Mouse (Mus musculus) bone marrow macrophage, adult 2 months (primary cell): ENCODE measurements around the gene Trmt1l. TPM values are rescaled to one million over a fixed set of nuclear protein-coding genes. Genes with fewer than 3 reads are reported as not detected.
A peak's percentile ranks its signal among the peaks of the same experiment; 100 is the strongest.
"Not testable (repeated sequence)": the region's sequence is repeated elsewhere in the genome, so short reads cannot be mapped to it uniquely, and the experiment has no call there.

Experiments
- H3K27ac ChIP-seq: 2 replicates; pipeline ENCODE4 v1.5.1; 2012; ENCODE audit warnings: low read depth, low read length; ENCODE audit not compliant: insufficient read depth
- H3K4me1 ChIP-seq: 2 replicates; pipeline ENCODE4 v1.6.1; 2012; ENCODE audit warnings: low read length; ENCODE audit not compliant: control insufficient read depth, insufficient read depth
- H3K4me3 ChIP-seq: 2 replicates; pipeline ENCODE4 v1.5.1; 2012; ENCODE audit warnings: mild to moderate bottlenecking, low read length, moderate library complexity; ENCODE audit not compliant: insufficient read depth
- CTCF ChIP-seq: IDR thresholded peaks from 2 replicates; pipeline ENCODE4 v1.5.1; 2012; ENCODE audit warnings: low read depth, mild to moderate bottlenecking, low read length, moderate library complexity
- POLR2A ChIP-seq: IDR thresholded peaks from 2 replicates; pipeline ENCODE4 v1.6.1; 2012; ENCODE audit warnings: mild to moderate bottlenecking, low read depth, low read length, borderline replicate concordance
- polyA plus RNA-seq: library from polyadenylated mRNA; stranded (reverse); fragments of >200 nt; gene quantifications from 2 replicates; pipeline ENCODE4 v1.2.4, GENCODE M21; 2012; ENCODE audit not compliant: missing spikeins, insufficient read depth, insufficient read length

The Trmt1l gene
- polyA plus RNA-seq, 1 experiment, result 41.4 TPM

GRCm38 (mm10) chr1:151450851-151451250 lies 22.5 kb downstream of the Trmt1l start:
- Histone ChIP-seq H3K4me1 (no peaks in the 10 kb centered on the region), H3K4me3 (no peak overlapping the region), H3K27ac (no peak overlapping the region)
- TF ChIP-seq CTCF, result no peak
- no peak for TF ChIP-seq POLR2A

GRCm38 (mm10) chr1:151451946-151452345 lies 23.6 kb downstream of the Trmt1l start:
- Histone ChIP-seq H3K4me3 (no peak overlapping the region), H3K4me1 (peaks cover 4% of the 10 kb centered on the region; the same call in 1 of the 2 replicates), H3K27ac (no peak overlapping the region)
- TF ChIP-seq CTCF (no peak), POLR2A (no peak)

- H3K4me3 ChIP-seq, result no peak overlapping the region
- no peak for TF ChIP-seq CTCF
- TF ChIP-seq POLR2A, result no peak
- 0 out of 2 replicates have a peak overlapping the region, but pooled peaks have one; percentile 5 for H3K27ac ChIP-seq
- H3K4me1 ChIP-seq, result peaks cover 9% of the 10 kb centered on the region
Measured at GRCm38 (mm10) chr1:151457087-151457486, 28.7 kb downstream of the Trmt1l start.

- no peak overlapping the region for H3K4me3 ChIP-seq
- no peak overlapping the region for H3K27ac ChIP-seq
- peaks cover 9% of the 10 kb centered on the region for H3K4me1 ChIP-seq
- TF ChIP-seq CTCF, result no peak
- TF ChIP-seq POLR2A, result no peak
Measured at GRCm38 (mm10) chr1:151461265-151461664, 32.9 kb downstream of the Trmt1l start.

GRCm38 (mm10) chr1:151464914-151465313 lies 36.6 kb downstream of the Trmt1l start:
- TF ChIP-seq POLR2A, result no peak
- H3K4me3 ChIP-seq, result no peak overlapping the region
- H3K4me1 ChIP-seq, result no peaks in the 10 kb centered on the region
- no peak overlapping the region for H3K27ac ChIP-seq

- TF ChIP-seq CTCF (no peak), POLR2A (no peak)
- Histone ChIP-seq H3K27ac (no peak overlapping the region), H3K4me3 (no peak overlapping the region), H3K4me1 (no peaks in the 10 kb centered on the region)
Measured at GRCm38 (mm10) chr1:151466571-151466970, 38.2 kb downstream of the Trmt1l start.

GRCm38 (mm10) chr1:151471429-151471828 lies 43.1 kb downstream of the Trmt1l start:
- Histone ChIP-seq H3K27ac (no peak overlapping the region), H3K4me1 (no peaks in the 10 kb centered on the region)
- no peak for TF ChIP-seq CTCF
- TF ChIP-seq POLR2A, result no peak

GRCm38 (mm10) chr1:151472386-151472785 lies 44.0 kb downstream of the Trmt1l start:
- not testable (repeated sequence) for H3K4me3 ChIP-seq, H3K4me1 ChIP-seq, H3K27ac ChIP-seq

More at GRCm38 (mm10) chr1:151471429-151471828, 43.1 kb downstream of the Trmt1l start:
- no peak overlapping the region for H3K4me3 ChIP-seq

- Histone ChIP-seq H3K27ac (no peak overlapping the region), H3K4me3 (no peak overlapping the region), H3K4me1 (0 out of 2 replicates have a peak, but pooled peaks cover 3% of the 10 kb centered on the region)
- TF ChIP-seq CTCF, result no peak
- TF ChIP-seq POLR2A, result no peak
Measured at GRCm38 (mm10) chr1:151482497-151482896, 54.2 kb downstream of the Trmt1l start.

GRCm38 (mm10) chr1:151483568-151483967 lies 55.2 kb downstream of the Trmt1l start:
- Histone ChIP-seq H3K27ac (no peak overlapping the region), H3K4me3 (no peak overlapping the region), H3K4me1 (0 out of 2 replicates have a peak, but pooled peaks cover 3% of the 10 kb centered on the region)
- TF ChIP-seq CTCF (no peak), POLR2A (no peak)

GRCm38 (mm10) chr1:151484754-151485153 lies 56.4 kb downstream of the Trmt1l start:
- Histone ChIP-seq H3K4me3 (no peak overlapping the region), H3K27ac (no peak overlapping the region)
- TF ChIP-seq POLR2A (no peak), CTCF (no peak)

More at GRCm38 (mm10) chr1:151484754-151485153, 56.4 kb downstream of the Trmt1l start:
- H3K4me1 ChIP-seq, result peaks cover 4% of the 10 kb centered on the region
